Mouse (Mus musculus): ENCODE measurements at regions not wholly inside any gene's neighbourhood (a gene's known extent, or its start where the extent isn't known, plus 50 kb on each side); places are given as distances from the start of the nearest gene placed in this dataset.

GRCm38 (mm10) chr13:82366768-82367167, 583.9 kb downstream of the Cetn3 start:
- no peak for DNase-seq

- DNase-seq = no peak
Measured at GRCm38 (mm10) chr13:82371579-82371978, 588.7 kb downstream of the Cetn3 start.

GRCm38 (mm10) chr13:82372612-82373011, 589.7 kb downstream of the Cetn3 start:
- DNase-seq = no peak

- peak; percentile 6 to 26 for DNase-seq
Measured at GRCm38 (mm10) chr13:82392908-82393307, 610.0 kb downstream of the Cetn3 start.

- no peak for DNase-seq
Measured at GRCm38 (mm10) chr13:82393496-82393895, 610.6 kb downstream of the Cetn3 start.

- no peak for DNase-seq
Measured at GRCm38 (mm10) chr13:82413677-82414076, 630.8 kb downstream of the Cetn3 start.

GRCm38 (mm10) chr13:82420966-82421365, 638.1 kb downstream of the Cetn3 start:
- no peak for DNase-seq

- DNase-seq = no peak
Measured at GRCm38 (mm10) chr13:82423911-82424654, 641.2 kb downstream of the Cetn3 start.

- DNase-seq = no peak
Measured at GRCm38 (mm10) chr13:82424732-82425341, 642.0 kb downstream of the Cetn3 start.

DNA sequence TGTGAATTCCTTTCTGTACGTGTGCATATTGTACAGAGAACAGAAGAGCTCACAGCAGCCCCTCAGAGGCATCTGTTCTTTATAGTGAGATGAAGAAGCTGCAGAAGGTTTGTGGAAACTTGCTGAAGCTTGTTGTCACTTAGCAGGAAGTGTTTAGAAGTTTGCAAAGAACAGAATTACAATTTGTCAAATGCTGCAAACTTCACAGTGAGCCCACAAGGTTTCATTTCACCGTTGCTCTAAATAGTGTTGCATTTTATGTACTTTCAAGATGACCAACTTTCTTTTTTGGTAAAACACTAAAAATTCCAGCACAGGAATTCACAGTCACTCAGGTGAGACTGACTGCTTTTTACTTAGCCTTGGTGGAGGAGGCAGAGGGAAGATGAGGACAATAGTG, 649.5 kb downstream of the Cetn3 start:
- no peak for DNase-seq

- DNase-seq = no peak
Measured at GRCm38 (mm10) chr13:82439294-82439693, 656.4 kb downstream of the Cetn3 start.

DNA sequence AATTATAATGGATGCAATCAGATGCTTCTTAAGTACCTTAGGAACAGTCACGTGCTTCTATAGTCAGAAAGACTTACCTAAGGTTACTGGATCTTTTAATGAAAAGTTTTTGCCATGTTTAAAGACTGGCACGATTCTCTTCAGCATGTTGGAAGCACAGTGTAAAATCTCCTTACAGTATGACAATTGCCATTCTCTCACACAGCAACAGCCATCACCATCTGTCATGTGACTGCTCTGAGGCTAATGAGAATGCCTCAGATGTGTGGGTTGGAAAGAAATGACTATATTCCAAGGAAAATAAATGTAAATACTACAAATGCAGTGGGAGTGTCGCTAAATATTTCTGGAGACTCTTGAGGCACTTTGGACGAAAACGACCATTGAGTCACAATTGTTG, 670.8 kb downstream of the Cetn3 start:
- DNase-seq = no peak

GRCm38 (mm10) chr13:82483265-82483929, 700.5 kb downstream of the Cetn3 start:
- peak in 1 of 2 experiments; percentile 5 for DNase-seq

- DNase-seq = no peak
Measured at GRCm38 (mm10) chr13:82496606-82497005, 713.7 kb downstream of the Cetn3 start.

GRCm38 (mm10) chr13:82508176-82508575, 725.3 kb downstream of the Cetn3 start:
- no peak for DNase-seq

DNA sequence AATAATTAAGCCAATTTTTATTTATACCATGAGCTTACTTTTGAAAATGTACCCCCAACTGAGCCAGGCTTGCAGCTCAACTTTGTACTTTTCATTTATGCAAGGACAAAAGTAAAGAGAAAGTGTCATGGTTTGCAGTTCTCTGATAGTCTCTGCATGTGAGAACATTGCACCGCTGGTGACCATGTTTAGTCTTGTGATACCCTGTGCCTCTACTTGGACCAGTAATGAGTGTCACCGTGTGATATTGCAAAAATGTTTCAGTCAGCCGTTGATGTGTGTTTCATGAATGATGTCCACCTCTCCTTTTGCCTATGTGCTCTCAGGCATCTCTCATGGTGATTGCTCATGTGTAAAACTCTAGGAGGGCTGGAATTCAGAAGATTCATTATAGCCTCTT, 726.6 kb downstream of the Cetn3 start:
- DNase-seq = no peak

Data from cerebellum, postnatal 25 days (tissue).